Mouse (Mus musculus): ENCODE measurements around the gene Trpm1. TPM values are rescaled to one million over a fixed set of nuclear protein-coding genes. Genes with fewer than 3 reads are reported as not detected.

Gene Trpm1
- polyA plus RNA-seq, 2 experiments, result 0.52 to 0.85 TPM

- WGBS, result 8% methylated on average over 10 of the region's 10 CpGs
- H3K9ac ChIP-seq (ENCODE audit: low read depth, low read length, severe bottlenecking), result no peak overlapping the region
- no peak for TF ChIP-seq POLR2A (IDR thresholded peaks at IDR 0.05; ENCODE audit: borderline replicate concordance, extremely low read depth, insufficient read depth, insufficient read length)
- ATAC-seq (ENCODE audit: low FRiP score, low read depth) (peak; percentile 64; the same call in 1 of the 2 replicates), DNase-seq (ENCODE audit: low spot score) (peak; percentile 73)
- no peaks in the 10 kb centered on the region for H3K4me1 ChIP-seq (ENCODE audit: control insufficient read depth, insufficient read depth, low read length)
- H3K27ac ChIP-seq (replicated peaks; ENCODE audit: low read depth, low read length), result no peak overlapping the region
- H3K4me3 ChIP-seq (replicated peaks; ENCODE audit: low read length), result 0 out of 2 replicates have a peak overlapping the region, but pooled peaks have one; percentile 2
- H3K27me3 ChIP-seq (ENCODE audit: control insufficient read depth, insufficient read depth, low read length), result no peaks in the 10 kb centered on the region
- no peaks in the 10 kb centered on the region for H3K9me3 ChIP-seq (ENCODE audit: control insufficient read depth, low read length)
- H3K36me3 ChIP-seq (ENCODE audit: control insufficient read depth, insufficient read depth, low read length), result no peaks in the 10 kb centered on the region
- H3K4me2 ChIP-seq (replicated peaks; ENCODE audit: low read depth, low read length, severe bottlenecking), result peak overlapping the region; percentile 25; the same call in 1 of the 2 replicates
Measured at GRCm38 (mm10) chr7:64155687-64156086, 2.1 kb downstream of the Trpm1 start.

DNA sequence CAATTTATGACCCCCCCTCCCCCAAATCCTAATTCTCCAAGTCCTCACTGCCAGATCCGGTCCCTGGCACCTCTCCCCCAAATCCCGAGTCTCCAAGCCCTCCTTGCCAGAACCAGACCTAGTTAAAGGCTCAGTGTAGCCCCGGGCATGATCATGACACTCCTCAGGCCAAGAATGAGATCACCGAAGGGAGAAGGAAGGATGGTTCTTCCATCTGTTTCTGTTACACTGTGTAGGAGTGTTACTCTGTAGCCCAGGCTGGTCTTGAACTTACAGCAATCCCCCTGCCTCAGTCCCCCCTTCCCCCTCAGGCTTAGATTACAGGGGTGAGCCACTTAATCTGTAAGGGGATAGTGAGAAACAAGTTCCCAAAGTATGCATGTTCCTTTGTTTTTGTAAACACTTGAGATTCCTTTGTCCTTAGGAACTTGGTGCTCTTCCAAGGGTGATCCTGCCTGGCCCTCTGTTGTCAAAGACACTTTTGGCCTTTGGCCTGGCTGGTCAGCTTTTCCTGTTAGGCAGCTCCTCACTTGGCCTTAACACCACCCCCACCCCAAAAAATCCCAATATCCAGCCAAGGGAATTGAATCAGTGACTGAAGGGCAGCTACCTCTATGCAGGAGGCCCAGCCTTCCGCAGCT is 2.8 kb downstream of the Trpm1 start:
- DNase-seq (ENCODE audit: low spot score), result no peak
- H3K4me3 ChIP-seq (replicated peaks; ENCODE audit: low read length), result no peak overlapping the region

GRCm38 (mm10) chr7:64156918-64157690 is 3.5 kb downstream of the Trpm1 start:
- DNase-seq (ENCODE audit: low spot score) (no peak), ATAC-seq (ENCODE audit: low FRiP score, low read depth) (no peak)
- no peak overlapping the region for H3K27ac ChIP-seq (replicated peaks; ENCODE audit: low read depth, low read length)
- H3K4me1 ChIP-seq (ENCODE audit: control insufficient read depth, insufficient read depth, low read length), result no peaks in the 10 kb centered on the region
- H3K4me3 ChIP-seq (replicated peaks; ENCODE audit: low read length), result no peak overlapping the region
- WGBS, result 56% methylated on average over 7 of the region's 7 CpGs
- no peak for TF ChIP-seq POLR2A (IDR thresholded peaks at IDR 0.05; ENCODE audit: borderline replicate concordance, extremely low read depth, insufficient read depth, insufficient read length)
- no peaks in the 10 kb centered on the region for H3K9me3 ChIP-seq (ENCODE audit: control insufficient read depth, low read length)
- H3K4me2 ChIP-seq (replicated peaks; ENCODE audit: low read depth, low read length, severe bottlenecking), result no peak overlapping the region
- H3K9ac ChIP-seq (ENCODE audit: low read depth, low read length, severe bottlenecking), result no peak overlapping the region
- no peaks in the 10 kb centered on the region for H3K27me3 ChIP-seq (ENCODE audit: control insufficient read depth, insufficient read depth, low read length)
- H3K36me3 ChIP-seq (ENCODE audit: control insufficient read depth, insufficient read depth, low read length), result no peaks in the 10 kb centered on the region

More for the DNA sequence above, 2.8 kb downstream of the Trpm1 start:
- no peak for ATAC-seq (ENCODE audit: low FRiP score, low read depth)
- Histone ChIP-seq H3K9ac (ENCODE audit: low read depth, low read length, severe bottlenecking) (no peak overlapping the region), H3K4me1 (ENCODE audit: control insufficient read depth, insufficient read depth, low read length) (no peaks in the 10 kb centered on the region), H3K27ac (replicated peaks; ENCODE audit: low read depth, low read length) (no peak overlapping the region), H3K36me3 (ENCODE audit: control insufficient read depth, insufficient read depth, low read length) (no peaks in the 10 kb centered on the region), H3K27me3 (ENCODE audit: control insufficient read depth, insufficient read depth, low read length) (no peaks in the 10 kb centered on the region), H3K4me2 (replicated peaks; ENCODE audit: low read depth, low read length, severe bottlenecking) (no peak overlapping the region), H3K9me3 (ENCODE audit: control insufficient read depth, low read length) (no peaks in the 10 kb centered on the region)
- TF ChIP-seq POLR2A (IDR thresholded peaks at IDR 0.05; ENCODE audit: borderline replicate concordance, extremely low read depth, insufficient read depth, insufficient read length), result no peak
- 70% methylated on average over 5 of the region's 5 CpGs for WGBS

- no peaks in the 10 kb centered on the region for H3K36me3 ChIP-seq (ENCODE audit: control insufficient read depth, insufficient read depth, low read length)
- ATAC-seq (ENCODE audit: low FRiP score, low read depth) (no peak), DNase-seq (ENCODE audit: low spot score) (no peak)
- no peak for TF ChIP-seq POLR2A (IDR thresholded peaks at IDR 0.05; ENCODE audit: borderline replicate concordance, extremely low read depth, insufficient read depth, insufficient read length)
- no peaks in the 10 kb centered on the region for H3K27me3 ChIP-seq (ENCODE audit: control insufficient read depth, insufficient read depth, low read length)
- WGBS, result 77% methylated on average over 12 of the region's 12 CpGs
- H3K9me3 ChIP-seq (ENCODE audit: control insufficient read depth, low read length), result no peaks in the 10 kb centered on the region
- no peak overlapping the region for H3K9ac ChIP-seq (ENCODE audit: low read depth, low read length, severe bottlenecking)
- no peak overlapping the region for H3K4me2 ChIP-seq (replicated peaks; ENCODE audit: low read depth, low read length, severe bottlenecking)
- H3K4me1 ChIP-seq (ENCODE audit: control insufficient read depth, insufficient read depth, low read length), result no peaks in the 10 kb centered on the region
- no peak overlapping the region for H3K27ac ChIP-seq (replicated peaks; ENCODE audit: low read depth, low read length)
- H3K4me3 ChIP-seq (replicated peaks; ENCODE audit: low read length), result no peak overlapping the region
Measured at GRCm38 (mm10) chr7:64158281-64159055, 4.8 kb downstream of the Trpm1 start.

- Histone ChIP-seq H3K4me3 (replicated peaks; ENCODE audit: low read length) (no peak overlapping the region), H3K4me1 (ENCODE audit: control insufficient read depth, insufficient read depth, low read length) (no peaks in the 10 kb centered on the region), H3K4me2 (replicated peaks; ENCODE audit: low read depth, low read length, severe bottlenecking) (no peak overlapping the region), H3K27me3 (ENCODE audit: control insufficient read depth, insufficient read depth, low read length) (no peaks in the 10 kb centered on the region), H3K9ac (ENCODE audit: low read depth, low read length, severe bottlenecking) (no peak overlapping the region), H3K36me3 (ENCODE audit: control insufficient read depth, insufficient read depth, low read length) (no peaks in the 10 kb centered on the region), H3K9me3 (ENCODE audit: control insufficient read depth, low read length) (no peaks in the 10 kb centered on the region), H3K27ac (replicated peaks; ENCODE audit: low read depth, low read length) (no peak overlapping the region)
- no peak for TF ChIP-seq POLR2A (IDR thresholded peaks at IDR 0.05; ENCODE audit: borderline replicate concordance, extremely low read depth, insufficient read depth, insufficient read length)
- 80% methylated on average over 5 of the region's 5 CpGs for WGBS
- ATAC-seq (ENCODE audit: low FRiP score, low read depth), result no peak
- DNase-seq (ENCODE audit: low spot score), result no peak
Measured at GRCm38 (mm10) chr7:64159056-64159542, 5.5 kb downstream of the Trpm1 start.

Measured in limb, embryonic 14.5 days (tissue).